Mouse (Mus musculus): Measurements from ENCODE around the gene Nosip. TPM values are rescaled to one million over a fixed set of nuclear protein-coding genes. Genes with fewer than 3 reads are reported as not detected.
A peak's percentile ranks its signal among the peaks of the same experiment; 100 is the strongest.

The Nosip gene
- polyA plus RNA-seq, 1 experiment from 2014 or later = 49.5 TPM

- H3K4me1 ChIP-seq (replicated peaks) = peaks cover 32% of the 10 kb centered on the region
- H3K36me3 ChIP-seq = peaks cover 26% of the 10 kb centered on the region
- ATAC-seq = no peak
- peak overlapping the region; percentile 89 for H3K4me3 ChIP-seq (replicated peaks)
- H3K27ac ChIP-seq = peak overlapping the region; percentile 87
- WGBS = 37% methylated on average over 21 of the region's 21 CpGs
- H3K9ac ChIP-seq = peak overlapping the region; percentile 99
- H3K4me2 ChIP-seq (replicated peaks) = peak overlapping the region; percentile 71
- H3K27me3 ChIP-seq (replicated peaks) = no peaks in the 10 kb centered on the region
- H3K9me3 ChIP-seq = no peaks in the 10 kb centered on the region
Observed at GRCm38 (mm10) chr7:45126844-45127699, 64.8 kb downstream of the Nosip start.

MicroRNA genes within 50 kb of the gene (microRNA counts, 519-probe panel; counts per million panel counts)
- 2,651 counts per million, percentile 69 among the panel's probes with 10 or more counts for microRNA mmu-miR-150

Other genes starting within 250 kb of the Nosip start
- gene Nup62, start 246.3 kb upstream of the Nosip start, polyA plus RNA-seq (2015; fragmentation: Nextera tagmentation; extraction: Ambion mirVana) = 87.4 and 89.2 TPM in 2 replicates
- 0.78 and 1.5 TPM in 2 replicates for gene Il4i1, start 246.0 kb upstream of the Nosip start, polyA plus RNA-seq (2015; fragmentation: Nextera tagmentation; extraction: Ambion mirVana)
- gene Atf5, start 245.8 kb upstream of the Nosip start, polyA plus RNA-seq (2015; fragmentation: Nextera tagmentation; extraction: Ambion mirVana) = 6.2 and 6.6 TPM in 2 replicates
- 112 and 116 TPM in 2 replicates for gene Akt1s1, start 213.4 kb upstream of the Nosip start, polyA plus RNA-seq (2015; fragmentation: Nextera tagmentation; extraction: Ambion mirVana)
- 71.0 and 71.3 TPM in 2 replicates for gene Tbc1d17, start 213.3 kb upstream of the Nosip start, polyA plus RNA-seq (2015; fragmentation: Nextera tagmentation; extraction: Ambion mirVana)
- gene Pnkp, start 205.3 kb upstream of the Nosip start, polyA plus RNA-seq (2015; fragmentation: Nextera tagmentation; extraction: Ambion mirVana) = 25.9 and 29.0 TPM in 2 replicates
- gene Ptov1, start 192.6 kb upstream of the Nosip start, polyA plus RNA-seq (2015; fragmentation: Nextera tagmentation; extraction: Ambion mirVana) = 239 and 253 TPM in 2 replicates
- 88.2 and 91.8 TPM in 2 replicates for gene Med25, start 169.7 kb upstream of the Nosip start, polyA plus RNA-seq (2015; fragmentation: Nextera tagmentation; extraction: Ambion mirVana)
- gene Fuz, start 166.3 kb upstream of the Nosip start, polyA plus RNA-seq (2015; fragmentation: Nextera tagmentation; extraction: Ambion mirVana) = 17.0 and 18.8 TPM in 2 replicates
- gene Ap2a1, start 132.9 kb upstream of the Nosip start, polyA plus RNA-seq (2015; fragmentation: Nextera tagmentation; extraction: Ambion mirVana) = 60.1 and 65.0 TPM in 2 replicates
- gene Tsks, start 119.2 kb upstream of the Nosip start, polyA plus RNA-seq (2015; fragmentation: Nextera tagmentation; extraction: Ambion mirVana) = 0.14 TPM in 1 of 2 replicates, not detected in the other
- gene Cpt1c, start 87.6 kb upstream of the Nosip start, polyA plus RNA-seq (2015; fragmentation: Nextera tagmentation; extraction: Ambion mirVana) = 16.1 and 16.5 TPM in 2 replicates
- gene Prmt1, start 75.9 kb upstream of the Nosip start, polyA plus RNA-seq (2015; fragmentation: Nextera tagmentation; extraction: Ambion mirVana) = 449 and 456 TPM in 2 replicates
- gene Irf3, start 64.8 kb upstream of the Nosip start, polyA plus RNA-seq (2015; fragmentation: Nextera tagmentation; extraction: Ambion mirVana) = 89.9 and 99.6 TPM in 2 replicates
- gene Bcl2l12, start 63.7 kb upstream of the Nosip start, polyA plus RNA-seq (2015; fragmentation: Nextera tagmentation; extraction: Ambion mirVana) = 37.3 and 43.6 TPM in 2 replicates
- 32.0 and 33.6 TPM in 2 replicates for gene Scaf1, start 46.1 kb upstream of the Nosip start, polyA plus RNA-seq (2015; fragmentation: Nextera tagmentation; extraction: Ambion mirVana)
- 57.6 and 61.0 TPM in 2 replicates for gene Rras, start 44.5 kb upstream of the Nosip start, polyA plus RNA-seq (2015; fragmentation: Nextera tagmentation; extraction: Ambion mirVana)
- 7.1 and 8.7 TPM in 2 replicates for gene Prr12, start 9.5 kb upstream of the Nosip start, polyA plus RNA-seq (2015; fragmentation: Nextera tagmentation; extraction: Ambion mirVana)
- 29.2 and 29.5 TPM in 2 replicates for gene Prrg2, start 248 bp downstream of the Nosip start, polyA plus RNA-seq (2015; fragmentation: Nextera tagmentation; extraction: Ambion mirVana)
- 265 and 267 TPM in 2 replicates for gene Rcn3, start 29.8 kb downstream of the Nosip start, polyA plus RNA-seq (2015; fragmentation: Nextera tagmentation; extraction: Ambion mirVana)
- 153 and 168 TPM in 2 replicates for gene Fcgrt, start 41.4 kb downstream of the Nosip start, polyA plus RNA-seq (2015; fragmentation: Nextera tagmentation; extraction: Ambion mirVana)
- 1,711 TPM in 2 replicates for gene Rps11, start 62.0 kb downstream of the Nosip start, polyA plus RNA-seq (2015; fragmentation: Nextera tagmentation; extraction: Ambion mirVana)
- 1,301 and 1,445 TPM in 2 replicates for gene Rpl13a, start 66.3 kb downstream of the Nosip start, polyA plus RNA-seq (2015; fragmentation: Nextera tagmentation; extraction: Ambion mirVana)
- 0.24 and 0.28 TPM in 2 replicates for gene Gm45713, start 73.8 kb downstream of the Nosip start, polyA plus RNA-seq (2015; fragmentation: Nextera tagmentation; extraction: Ambion mirVana)
- 1.8 and 2.0 TPM in 2 replicates for gene Flt3l, start 74.0 kb downstream of the Nosip start, polyA plus RNA-seq (2015; fragmentation: Nextera tagmentation; extraction: Ambion mirVana)
- 94.1 and 98.9 TPM in 2 replicates for gene Pih1d1, start 91.9 kb downstream of the Nosip start, polyA plus RNA-seq (2015; fragmentation: Nextera tagmentation; extraction: Ambion mirVana)
- gene Aldh16a1, start 92.2 kb downstream of the Nosip start, polyA plus RNA-seq (2015; fragmentation: Nextera tagmentation; extraction: Ambion mirVana) = 79.0 and 87.3 TPM in 2 replicates
- 0.13 and 0.15 TPM in 2 replicates for gene Slc17a7, start 101.5 kb downstream of the Nosip start, polyA plus RNA-seq (2015; fragmentation: Nextera tagmentation; extraction: Ambion mirVana)
- gene Gfy, start 117.1 kb downstream of the Nosip start, polyA plus RNA-seq (2015; fragmentation: Nextera tagmentation; extraction: Ambion mirVana) = not detected in 2 replicates
- not detected in 2 replicates for gene Pth2, start 118.6 kb downstream of the Nosip start, polyA plus RNA-seq (2015; fragmentation: Nextera tagmentation; extraction: Ambion mirVana)
- gene Ccdc155, start 142.5 kb downstream of the Nosip start, polyA plus RNA-seq (2015; fragmentation: Nextera tagmentation; extraction: Ambion mirVana) = 0.61 and 0.69 TPM in 2 replicates
- 1.0 and 1.1 TPM in 2 replicates for gene Dkkl1, start 149.7 kb downstream of the Nosip start, polyA plus RNA-seq (2015; fragmentation: Nextera tagmentation; extraction: Ambion mirVana)
- 93.2 and 97.0 TPM in 2 replicates for gene Tead2, start 153.3 kb downstream of the Nosip start, polyA plus RNA-seq (2015; fragmentation: Nextera tagmentation; extraction: Ambion mirVana)
- 3.5 and 3.6 TPM in 2 replicates for gene Cd37, start 176.7 kb downstream of the Nosip start, polyA plus RNA-seq (2015; fragmentation: Nextera tagmentation; extraction: Ambion mirVana)
- not detected in 2 replicates for gene Slc6a16, start 178.7 kb downstream of the Nosip start, polyA plus RNA-seq (2015; fragmentation: Nextera tagmentation; extraction: Ambion mirVana)
- gene Slc6a21, start 215.1 kb downstream of the Nosip start, polyA plus RNA-seq (2015; fragmentation: Nextera tagmentation; extraction: Ambion mirVana) = not detected in 2 replicates

Measured in intestine, embryonic 15.5 days (tissue).